In the genomic region with DNA sequence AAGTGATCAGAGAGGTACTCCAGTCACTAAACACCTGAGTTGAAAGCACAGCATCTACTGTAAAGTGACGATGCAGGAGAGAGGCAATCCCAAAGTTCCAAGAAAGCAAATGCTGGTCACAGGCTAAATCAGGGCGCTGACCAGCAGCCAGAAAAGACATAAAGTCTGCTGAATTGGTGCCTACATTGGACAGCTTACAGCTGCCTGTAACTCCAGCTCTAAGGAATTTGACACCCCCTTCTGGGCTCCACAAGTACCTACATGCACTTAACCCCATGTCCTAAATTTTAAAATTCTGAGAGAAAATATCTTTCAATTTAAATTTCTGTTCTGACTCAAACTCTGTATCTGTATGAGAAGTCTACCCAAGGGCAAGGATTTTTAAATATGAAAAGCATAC, we compare ENCODE assay signal across 8 mouse cellular contexts. TPM values are rescaled to one million over a fixed set of nuclear protein-coding genes. Genes with fewer than 3 reads are reported as not detected.
A peak's percentile ranks its signal among the peaks of the same experiment; 100 is the strongest.
DNase-seq lines count a peak whose midpoint lies in the region; ATAC-seq lines count a peak whose summit lies in the region.

No protein-coding gene starts in this region.

- H3K36me3 ChIP-seq in intestine, embryonic 15.5 days, result peaks cover 22% of the 10 kb centered on the region
- peaks cover 25% of the 10 kb centered on the region; the same call in 1 of the 2 replicates for H3K36me3 ChIP-seq in neural tube, embryonic 14.5 days (ENCODE audit: control insufficient read depth, insufficient read depth, low read length)

- no peak overlapping the region for H3K9ac ChIP-seq in intestine, embryonic 15.5 days
- H3K9ac ChIP-seq in neural tube, embryonic 14.5 days (replicated peaks; ENCODE audit: low read depth, low read length), result no peak overlapping the region

- no peak overlapping the region for H3K27ac ChIP-seq in intestine, embryonic 15.5 days
- H3K27ac ChIP-seq in neural tube, embryonic 14.5 days (ENCODE audit: low read depth, low read length), result no peak overlapping the region

- no peak for ATAC-seq in intestine, embryonic 15.5 days
- ATAC-seq in neural tube, embryonic 14.5 days (ENCODE audit: low read depth), result no peak
- no peak for ATAC-seq in erythroid progenitor cell, adult 5-6 weeks (replicated peaks; ENCODE audit: low FRiP score, poor library complexity, severe bottlenecking)

- peak; percentile 37 for DNase-seq in kidney, postnatal 10 days
- no peak for DNase-seq in kidney, adult 11 months
- peak; percentile 46 for DNase-seq in embryo, embryonic 11 days
- no peak for DNase-seq in right cerebral cortex, postnatal 25 days
- DNase-seq in spleen, postnatal 14 days (ENCODE audit: low spot score in 2 of 2), result no peak

- no peak overlapping the region for H3K4me3 ChIP-seq in intestine, embryonic 15.5 days (replicated peaks)
- H3K4me3 ChIP-seq in neural tube, embryonic 14.5 days (ENCODE audit: low read depth, low read length), result no peak overlapping the region

- WGBS in intestine, embryonic 15.5 days, result 76% methylated on average over 2 of the region's 2 CpGs
- WGBS in neural tube, embryonic 14.5 days, result 89% methylated on average over 2 of the region's 2 CpGs

- H3K9me3 ChIP-seq in intestine, embryonic 15.5 days, result no peaks in the 10 kb centered on the region
- H3K9me3 ChIP-seq in neural tube, embryonic 14.5 days (ENCODE audit: control insufficient read depth, low read length), result no peaks in the 10 kb centered on the region

- peak overlapping the region; percentile 83 for H3K4me2 ChIP-seq in intestine, embryonic 15.5 days (replicated peaks)
- H3K4me2 ChIP-seq in neural tube, embryonic 14.5 days (ENCODE audit: low read depth, low read length), result peak overlapping the region; percentile 87; the same call in 1 of the 2 replicates

- no peaks in the 10 kb centered on the region for H3K27me3 ChIP-seq in intestine, embryonic 15.5 days (replicated peaks)
- H3K27me3 ChIP-seq in neural tube, embryonic 14.5 days (ENCODE audit: control insufficient read depth, insufficient read depth, low read length), result no peaks in the 10 kb centered on the region

- 0 out of 2 replicates have a peak, but pooled peaks cover 4% of the 10 kb centered on the region for H3K4me1 ChIP-seq in intestine, embryonic 15.5 days (replicated peaks)
- H3K4me1 ChIP-seq in neural tube, embryonic 14.5 days (ENCODE audit: control insufficient read depth, insufficient read depth, low read length), result peaks cover 12% of the 10 kb centered on the region

RNA-seq across cellular contexts. Expression of gene Brd7, which starts 2.0 kb away (rescaled TPM):
- 54.5 and 55.7 TPM in 2 replicates for polyA plus RNA-seq in intestine, embryonic 15.5 days (2015; fragmentation: Nextera tagmentation; extraction: Ambion mirVana)
- 66.1 and 68.8 TPM in 2 replicates for polyA plus RNA-seq in neural tube, embryonic 14.5 days (2014; fragmentation: Nextera tagmentation; extraction: Ambion mirVana)
- 50.5 and 117 TPM in 2 replicates for total RNA-seq in erythroid progenitor cell, adult 5-6 weeks (2015; ENCODE audit: low replicate concordance)
- total RNA-seq in erythroid progenitor cell, adult 5-6 weeks (2017; ENCODE audit: low replicate concordance), result 34.1 and 47.1 TPM in 2 replicates

Comparison
In these comparisons a context has a peak if more than half of its experiments do, and no peak if none do; other contexts are left out.
1. DNase-seq: peak in kidney, postnatal 10 days (single experiment) and embryo, embryonic 11 days (single experiment); none in kidney, adult 11 months (single experiment), right cerebral cortex, postnatal 25 days (single experiment) and spleen, postnatal 14 days (0 of 2).